Mouse (Mus musculus) macrophage (primary cell): ENCODE measurements around the gene Raet1e. TPM values are rescaled to one million over a fixed set of nuclear protein-coding genes. Genes with fewer than 3 reads are reported as not detected.
"Not testable (repeated sequence)": the region's sequence is repeated elsewhere in the genome, so short reads cannot be mapped to it uniquely, and the experiment has no call there.

ENCODE experiments used
- H3K27ac ChIP-seq: fragments of 350-480 bp; formaldehyde crosslinking; 2 replicates; pipeline ENCODE4 v1.9.0; 2021
- H3K36me3 ChIP-seq: fragments of 350-480 bp; formaldehyde crosslinking; 2 replicates; pipeline ENCODE4 v1.9.0; 2021; ENCODE audit errors: inconsistent target
- H3K4me3 ChIP-seq: fragments of 350-480 bp; formaldehyde crosslinking; 2 replicates; pipeline ENCODE4 v1.9.0; 2021; ENCODE audit errors: inconsistent target
- H3K79me2 ChIP-seq: fragments of 350-480 bp; formaldehyde crosslinking; 2 replicates; pipeline ENCODE4 v1.9.0; 2021; ENCODE audit errors: inconsistent target
- WGBS: methylation state at CpG from one replicate; pipeline ENCODE4 v1.1.7; 2026; ENCODE audit warnings: inconsistent platforms; ENCODE audit not compliant: missing documents; 5-methylcytosine and 5-hydroxymethylcytosine counted together
- polyA plus RNA-seq: library from polyadenylated mRNA; stranded (reverse); fragments of 250-400 nt; gene quantifications from 3 replicates; pipeline ENCODE4 v1.2.4, GENCODE M21; 2018; ENCODE audit warnings: inconsistent platforms

Gene Raet1e
- polyA plus RNA-seq, 1 experiment from 2014 or later: 6.3 TPM

DNA sequence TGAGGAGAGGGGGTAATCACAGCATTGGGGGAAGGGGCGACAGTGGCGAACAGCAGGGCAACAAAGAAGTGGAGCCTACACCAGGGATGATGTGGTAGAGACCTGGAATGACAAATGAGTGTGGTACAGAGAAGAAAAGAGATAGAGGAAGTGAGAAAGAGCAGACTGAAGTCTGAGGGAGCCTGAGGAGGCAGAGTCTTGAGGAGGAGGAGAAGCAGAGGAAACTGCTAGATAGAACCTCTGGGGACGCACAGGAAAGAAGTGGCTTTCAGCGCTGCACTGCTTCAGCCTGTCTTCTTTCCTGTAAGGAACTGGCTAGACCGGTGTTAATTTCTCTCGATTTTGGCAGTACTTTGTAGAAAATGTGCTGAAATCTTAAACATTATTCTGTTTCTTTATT, 124.4 kb downstream of the Raet1e start:
- Histone ChIP-seq H3K27ac (peak overlapping the region; percentile 14), H3K79me2 (peaks cover 88% of the 10 kb centered on the region), H3K36me3 (no peaks in the 10 kb centered on the region; the same call in 1 of the 2 replicates), H3K4me3 (no peak overlapping the region)
- 12% methylated on average over 6 of the region's 6 CpGs for WGBS

DNA sequence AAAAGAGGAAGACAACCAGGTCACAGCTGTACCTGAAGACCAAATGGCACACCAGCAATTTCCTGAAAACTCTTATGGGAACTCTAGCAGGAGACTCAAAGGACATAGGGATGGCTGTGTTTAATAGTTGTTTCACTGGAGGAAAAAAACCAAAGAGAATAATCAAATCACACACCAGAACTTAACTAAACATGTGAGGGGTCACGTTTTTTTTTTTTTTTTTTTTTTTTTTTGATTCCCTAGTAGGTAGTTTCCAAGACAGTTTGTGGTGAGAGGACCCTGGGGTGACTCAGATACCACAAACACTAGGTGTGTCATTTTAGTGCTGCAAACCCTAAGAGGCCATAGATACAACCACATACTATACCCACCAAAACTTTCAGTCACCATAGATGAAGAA, 137.3 kb downstream of the Raet1e start:
- Histone ChIP-seq H3K4me3 (no peak overlapping the region), H3K36me3 (peaks cover 28% of the 10 kb centered on the region), H3K79me2 (peaks cover 100% of the 10 kb centered on the region), H3K27ac (no peak overlapping the region)
- WGBS: no CpG with 5 or more reads among the region's 1 CpGs

DNA sequence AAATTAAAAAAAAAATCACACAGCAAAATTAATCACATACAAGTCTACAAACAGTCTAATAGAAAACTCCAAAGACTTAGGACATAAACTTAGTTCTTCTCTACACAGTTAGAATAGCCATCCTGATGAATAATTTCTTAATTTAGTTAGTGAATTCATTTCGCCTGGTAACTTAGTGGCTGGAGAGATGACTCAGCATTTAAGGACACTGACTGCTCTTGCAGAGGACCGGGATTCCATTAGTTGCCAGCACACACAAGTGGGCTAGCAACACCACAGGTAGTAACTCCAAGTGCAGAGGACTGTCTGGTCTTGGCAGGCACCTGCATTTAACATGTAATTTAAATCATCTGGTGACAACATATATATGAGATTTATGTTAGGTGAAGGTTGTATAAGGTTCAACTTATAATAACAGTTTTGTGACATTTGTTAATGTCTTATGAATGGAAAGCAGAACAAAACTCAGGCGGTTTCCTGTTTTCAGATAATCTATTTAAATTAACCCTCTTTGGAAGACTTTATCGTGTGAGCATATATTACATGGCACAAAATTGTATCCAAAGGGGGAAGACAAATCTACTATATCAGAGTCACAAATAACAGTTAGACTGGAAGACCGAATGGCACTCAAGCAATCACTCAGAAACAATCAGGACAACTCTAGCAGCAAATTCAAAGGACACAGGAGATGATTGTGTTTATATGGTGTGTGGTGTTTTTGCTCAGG, 138.8 kb downstream of the Raet1e start:
- WGBS: 20% methylated on average over 5 of the region's 5 CpGs
- Histone ChIP-seq H3K36me3 (peaks cover 28% of the 10 kb centered on the region), H3K27ac (peak overlapping the region; percentile 31), H3K4me3 (no peak overlapping the region), H3K79me2 (peaks cover 99% of the 10 kb centered on the region)

DNA sequence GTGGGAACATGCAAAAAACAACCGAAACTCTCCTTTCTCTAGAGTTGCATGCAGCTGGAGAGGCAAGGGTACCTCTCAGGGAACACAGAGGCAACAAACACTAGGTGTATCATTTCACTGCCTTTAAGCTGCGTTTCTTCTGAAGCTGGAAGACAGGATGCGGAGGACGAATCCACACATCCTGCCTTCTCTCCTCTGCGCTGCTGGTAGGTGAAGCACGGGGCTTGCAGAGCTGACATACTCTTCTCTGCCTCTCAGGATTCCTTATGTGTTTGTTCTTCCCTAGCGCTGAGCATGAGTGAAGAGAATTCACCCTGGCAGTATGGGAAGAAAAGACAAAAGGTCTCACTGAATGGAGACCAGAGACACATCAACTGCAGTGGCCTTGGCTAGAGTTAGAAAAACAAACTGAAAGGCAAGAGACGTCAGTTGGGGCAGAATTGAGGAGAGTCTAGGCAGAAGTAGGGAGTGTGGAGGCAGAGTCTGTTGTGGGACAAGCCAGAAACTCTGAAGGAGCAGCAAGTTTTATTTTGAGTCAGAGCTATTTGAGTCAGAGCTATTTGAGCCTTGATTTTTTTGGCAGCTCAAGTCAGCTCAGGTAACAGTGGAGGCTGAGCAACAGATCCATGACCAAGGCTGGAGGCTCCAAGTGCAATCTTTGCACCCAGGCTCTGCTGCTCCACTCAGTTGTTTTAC, 139.5 kb downstream of the Raet1e start:
- Histone ChIP-seq H3K27ac (peak overlapping the region; percentile 31), H3K79me2 (peaks cover 92% of the 10 kb centered on the region), H3K36me3 (peaks cover 28% of the 10 kb centered on the region), H3K4me3 (no peak overlapping the region)
- 87% methylated on average over 8 of the region's 8 CpGs for WGBS

DNA sequence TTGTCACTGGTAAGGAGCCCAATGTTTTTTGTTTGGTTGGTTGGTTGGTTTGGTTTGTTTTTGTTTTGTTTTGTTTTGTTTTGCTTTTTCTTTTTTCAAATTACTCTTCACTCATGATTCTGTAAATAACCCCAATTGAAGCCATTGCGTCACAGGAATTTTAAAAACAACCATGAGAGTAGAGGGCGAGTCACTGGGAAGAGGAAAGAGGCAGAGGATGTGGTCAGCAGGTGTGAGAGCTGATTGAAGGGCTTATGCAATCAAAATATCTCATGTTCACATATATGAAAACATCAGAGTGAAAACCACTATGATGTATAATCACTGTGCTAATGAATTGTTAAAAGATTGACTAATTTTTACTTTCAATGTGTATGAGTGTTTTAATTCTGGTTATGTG, 141.0 kb downstream of the Raet1e start:
- no peak overlapping the region for H3K27ac ChIP-seq
- H3K4me3 ChIP-seq: no peak overlapping the region
- H3K79me2 ChIP-seq: peaks cover 78% of the 10 kb centered on the region
- peaks cover 17% of the 10 kb centered on the region; the same call in 1 of the 2 replicates for H3K36me3 ChIP-seq
- WGBS: 22% methylated on average over 2 of the region's 2 CpGs

DNA sequence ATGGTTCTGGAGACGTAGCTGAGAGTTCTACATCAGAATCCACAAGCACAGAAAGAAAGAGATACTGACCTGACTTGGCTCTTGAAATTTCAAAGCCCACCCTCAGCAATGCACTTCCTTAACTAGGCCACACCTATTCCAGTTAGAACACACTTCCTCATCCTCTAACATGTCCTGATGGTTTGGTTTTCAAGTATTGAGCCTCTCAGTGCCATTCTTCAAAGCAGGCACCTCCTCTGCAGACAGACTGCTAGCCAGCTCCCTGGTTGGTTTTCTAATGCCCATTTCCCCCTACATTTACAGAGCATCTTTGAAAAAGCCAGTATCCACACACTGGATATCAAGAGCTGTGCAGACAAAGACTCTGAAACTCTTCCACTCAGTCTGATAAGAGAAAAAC, 143.3 kb downstream of the Raet1e start:
- Histone ChIP-seq H3K79me2 (peaks cover 56% of the 10 kb centered on the region), H3K4me3 (peak overlapping the region; percentile 50), H3K36me3 (peaks cover 7% of the 10 kb centered on the region; the same call in 1 of the 2 replicates), H3K27ac (peak overlapping the region; percentile 90)
- 14% methylated on average over 1 of the region's 1 CpGs for WGBS

DNA sequence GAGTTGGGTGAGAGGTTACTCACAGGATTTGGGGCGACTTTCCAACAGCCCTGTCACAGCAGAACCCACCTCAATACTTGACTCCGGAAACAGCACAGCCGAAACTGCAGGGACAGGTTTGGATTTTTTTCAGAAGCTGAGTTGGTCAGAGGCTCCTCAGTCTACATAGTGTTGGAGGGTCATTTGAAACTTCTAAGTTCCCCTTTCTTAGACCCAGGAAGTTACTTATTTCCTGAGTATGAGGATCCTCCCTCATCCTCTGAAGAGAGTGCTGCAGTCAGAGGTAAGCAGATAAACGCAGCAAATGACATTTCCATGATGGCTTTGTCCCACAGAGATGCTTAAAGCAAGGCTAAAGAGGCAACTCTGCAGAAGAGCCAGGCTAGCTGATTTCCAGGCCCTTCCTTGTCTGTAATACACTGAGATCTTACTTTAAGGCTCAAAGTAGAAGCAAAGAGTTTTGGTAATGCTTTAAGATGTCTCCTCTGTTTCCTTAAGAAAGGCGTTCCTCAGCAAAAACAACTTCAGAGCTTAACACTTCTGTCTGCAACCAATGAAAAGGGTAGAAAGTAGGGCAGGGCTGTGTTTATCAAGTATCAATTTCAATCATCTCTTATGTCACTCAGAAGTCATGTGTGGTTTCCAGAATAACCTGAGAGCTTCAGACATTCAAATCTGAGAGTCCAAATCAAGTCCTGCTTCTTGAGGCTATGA, 144.1 kb downstream of the Raet1e start:
- peaks cover 7% of the 10 kb centered on the region; the same call in 1 of the 2 replicates for H3K36me3 ChIP-seq
- H3K79me2 ChIP-seq: peaks cover 56% of the 10 kb centered on the region
- 8% methylated on average over 5 of the region's 5 CpGs for WGBS
- peak overlapping the region; percentile 50 for H3K4me3 ChIP-seq
- peak overlapping the region; percentile 90 for H3K27ac ChIP-seq

DNA sequence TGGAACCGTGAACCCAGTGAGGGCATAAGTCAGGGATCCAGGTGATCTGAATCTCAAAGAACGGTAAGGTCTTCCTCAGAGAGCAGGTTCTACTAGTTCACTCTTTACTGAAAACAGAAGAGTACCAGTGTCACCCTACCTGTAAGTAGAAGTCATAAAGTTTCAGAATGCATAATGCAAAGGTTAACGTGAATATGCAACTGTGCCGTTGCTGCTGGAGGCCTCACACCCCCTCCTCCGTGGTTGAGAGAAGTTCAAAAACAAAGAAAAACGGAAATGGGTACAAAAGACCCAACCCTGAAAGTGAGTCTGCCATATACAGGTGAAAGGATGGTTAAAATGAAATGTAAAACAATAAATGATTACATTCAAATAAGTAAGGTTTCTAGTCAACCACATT, 145.4 kb downstream of the Raet1e start:
- 90% methylated on average over 6 of the region's 6 CpGs for WGBS
- peaks cover 56% of the 10 kb centered on the region for H3K79me2 ChIP-seq
- H3K4me3 ChIP-seq: no peak overlapping the region
- H3K36me3 ChIP-seq: peaks cover 5% of the 10 kb centered on the region; the same call in 1 of the 2 replicates
- no peak overlapping the region for H3K27ac ChIP-seq

DNA sequence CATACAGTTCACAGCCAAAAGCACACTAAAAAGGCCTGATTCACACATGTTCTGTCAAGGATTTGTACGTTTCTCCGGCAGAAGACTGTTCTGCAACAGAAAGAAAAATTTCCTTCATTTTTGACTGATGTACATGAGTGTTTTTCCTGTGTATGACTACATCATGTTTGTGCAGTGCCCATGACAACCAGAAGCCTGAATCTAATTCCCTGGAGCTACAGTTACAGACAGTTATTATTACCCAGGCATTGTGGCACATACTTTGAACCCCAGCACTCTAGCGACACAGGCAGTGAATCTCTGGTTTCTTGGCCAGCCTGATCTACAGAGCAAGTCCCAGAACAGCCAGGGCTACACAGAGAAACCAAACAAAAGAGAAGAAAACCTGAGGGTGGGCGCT, 147.4 kb downstream of the Raet1e start:
- 89% methylated on average over 4 of the region's 4 CpGs for WGBS
- Histone ChIP-seq H3K36me3 (peaks cover 11% of the 10 kb centered on the region; the same call in 1 of the 2 replicates), H3K27ac (peak overlapping the region; percentile 77), H3K4me3 (peak overlapping the region; percentile 74; the same call in 1 of the 2 replicates), H3K79me2 (peaks cover 56% of the 10 kb centered on the region)

DNA sequence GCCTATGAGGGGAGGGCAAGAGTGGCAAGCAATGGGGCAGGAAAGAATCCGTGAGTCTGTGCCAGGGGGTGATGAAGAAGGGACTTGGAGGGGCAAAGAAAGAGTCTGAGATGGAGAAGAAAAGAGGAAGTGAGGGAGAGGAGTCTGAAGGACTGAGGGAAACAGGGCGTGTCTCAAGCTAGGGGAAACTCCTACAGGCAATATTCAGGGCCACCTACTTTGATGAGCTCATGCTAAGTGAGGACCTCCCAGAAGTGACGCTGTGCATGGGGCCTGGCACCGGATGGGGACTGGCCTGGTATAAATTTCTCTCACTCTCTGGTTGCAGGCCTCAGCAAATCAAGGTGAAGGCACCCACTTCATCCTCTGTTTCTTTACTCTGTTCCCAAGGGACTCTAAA, 148.1 kb downstream of the Raet1e start:
- H3K4me3 ChIP-seq: peak overlapping the region; percentile 74
- H3K79me2 ChIP-seq: peaks cover 56% of the 10 kb centered on the region
- peak overlapping the region; percentile 77 for H3K27ac ChIP-seq
- 0% methylated on average over 4 of the region's 4 CpGs for WGBS
- H3K36me3 ChIP-seq: peaks cover 17% of the 10 kb centered on the region; the same call in 1 of the 2 replicates

DNA sequence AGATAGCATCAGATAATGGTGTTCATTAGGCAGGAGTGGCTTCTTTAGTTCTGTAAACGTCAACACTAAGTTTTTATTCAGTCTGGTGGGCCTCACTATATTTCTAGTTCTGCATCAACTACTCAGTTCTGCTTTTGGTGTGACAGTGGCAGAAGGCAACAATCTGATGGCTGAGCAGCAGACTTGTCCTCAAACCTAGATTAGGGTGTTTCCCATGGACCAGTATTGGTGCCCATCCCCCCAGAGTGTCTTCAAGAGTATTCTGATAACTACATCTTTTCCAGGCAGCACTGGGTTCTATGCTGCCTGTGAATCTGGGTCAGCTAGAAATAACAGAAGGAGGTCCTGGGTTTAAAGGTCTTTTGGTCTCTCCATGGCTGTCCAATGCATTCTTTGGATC, 149.9 kb downstream of the Raet1e start:
- WGBS: 40% methylated on average over 1 of the region's 1 CpGs
- H3K4me3 ChIP-seq: no peak overlapping the region
- peaks cover 54% of the 10 kb centered on the region for H3K79me2 ChIP-seq
- H3K27ac ChIP-seq: no peak overlapping the region
- H3K36me3 ChIP-seq: peaks cover 24% of the 10 kb centered on the region; the same call in 1 of the 2 replicates

DNA sequence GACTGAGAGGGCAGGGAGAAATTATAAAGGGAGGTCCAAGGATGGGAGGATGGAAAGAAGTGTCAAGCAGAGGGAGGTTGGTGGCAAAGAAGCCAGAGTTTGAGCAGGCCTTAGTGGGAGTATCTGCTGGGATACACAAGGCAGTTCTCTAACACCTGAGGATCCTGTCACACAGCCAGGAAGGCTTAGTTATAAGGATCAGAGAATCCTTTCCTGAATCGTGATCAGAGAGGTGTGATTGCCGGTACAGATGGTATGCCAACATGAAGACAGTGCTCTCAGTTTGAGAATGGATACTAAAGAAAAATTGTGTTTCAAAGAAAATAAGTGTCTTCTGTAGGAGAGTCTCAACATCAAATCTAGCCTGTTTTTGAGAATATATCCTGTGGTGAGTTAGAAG, 164.5 kb downstream of the Raet1e start:
- Histone ChIP-seq H3K4me3 (no peak overlapping the region), H3K79me2 (no peaks in the 10 kb centered on the region), H3K27ac (no peak overlapping the region), H3K36me3 (peaks cover 28% of the 10 kb centered on the region)
- 100% methylated on average over 2 of the region's 2 CpGs for WGBS

DNA sequence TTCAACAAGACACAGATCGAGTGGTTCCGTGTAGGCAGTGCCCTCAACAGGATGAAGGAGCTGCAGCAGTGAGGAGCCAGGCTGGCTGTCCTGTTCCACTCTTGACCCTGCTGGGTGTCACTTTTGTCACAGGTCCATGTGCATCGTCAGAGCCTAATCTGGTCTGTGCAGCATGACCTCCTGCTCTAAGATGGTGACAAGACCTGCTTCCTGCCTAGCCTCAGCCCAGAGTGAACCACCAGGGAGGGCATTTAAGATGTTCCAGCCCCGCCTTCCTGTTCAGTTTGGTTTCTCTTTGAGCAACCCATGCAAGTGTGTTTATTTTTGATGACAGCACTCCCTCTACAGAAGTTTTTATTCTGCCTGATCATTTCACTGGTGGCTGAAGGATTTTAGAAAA, 187.4 kb downstream of the Raet1e start:
- H3K79me2 ChIP-seq, H3K4me3 ChIP-seq, H3K36me3 ChIP-seq, H3K27ac ChIP-seq: not testable (repeated sequence)
- 77% methylated on average over 4 of the region's 4 CpGs for WGBS

DNA sequence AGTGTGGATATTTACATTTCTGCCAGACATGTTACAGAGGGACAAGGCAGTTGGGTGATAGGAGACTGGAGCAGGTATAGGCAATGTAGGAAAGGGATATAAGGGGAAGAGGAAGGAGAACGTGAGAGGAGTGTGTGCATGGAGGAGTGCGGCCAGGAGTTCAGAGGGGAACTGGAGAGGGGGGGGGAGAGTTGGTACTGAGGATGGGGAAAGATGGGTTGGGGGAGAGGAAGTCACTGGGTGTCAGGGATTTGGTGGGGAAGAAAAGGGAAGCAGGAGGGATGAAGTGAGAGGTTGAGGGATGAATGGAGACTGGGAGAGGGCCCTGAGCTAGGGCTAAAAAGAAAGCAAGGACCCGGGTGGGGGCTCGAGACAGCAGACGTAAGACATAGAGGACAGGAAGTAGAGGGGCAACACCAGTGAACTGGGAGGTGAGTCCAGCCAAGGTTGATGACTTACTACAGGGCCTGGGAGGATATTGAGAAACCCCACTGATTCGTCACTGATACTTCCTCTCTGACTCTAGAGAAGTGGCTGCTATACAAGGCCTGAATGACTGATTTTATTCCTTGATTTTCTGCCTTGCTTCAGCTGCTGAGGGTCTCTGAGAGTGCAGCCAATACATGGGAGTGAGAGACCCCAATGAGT, 195.3 kb downstream of the Raet1e start:
- H3K27ac ChIP-seq: peak overlapping the region; percentile 38
- H3K4me3 ChIP-seq, H3K79me2 ChIP-seq, H3K36me3 ChIP-seq: not testable (repeated sequence)
- WGBS: 25% methylated on average over 4 of the region's 6 CpGs
